Mouse (Mus musculus): ENCODE data around the gene Ccdc182.

Gene Ccdc182

GRCm38 (mm10) chr11:88328813-88329595 is 35.1 kb downstream of the Ccdc182 start:
- in situ Hi-C loops (cut with MboI): no loop called here

- in situ Hi-C loops (cut with MboI): no loop called here
Observed at GRCm38 (mm10) chr11:88330799-88331198, 36.9 kb downstream of the Ccdc182 start.

- in situ Hi-C loops (cut with MboI): no loop called here
Observed at GRCm38 (mm10) chr11:88331722-88332121, 37.9 kb downstream of the Ccdc182 start.

- in situ Hi-C loops (cut with MboI): no loop called here
Observed at GRCm38 (mm10) chr11:88332309-88332934, 38.6 kb downstream of the Ccdc182 start.

GRCm38 (mm10) chr11:88334893-88335292 is 41.0 kb downstream of the Ccdc182 start:
- in situ Hi-C loops (cut with MboI): no loop called here

- in situ Hi-C loops (cut with MboI): no loop called here
Observed at GRCm38 (mm10) chr11:88337926-88338325, 44.1 kb downstream of the Ccdc182 start.

All from mature B cell (primary cell).